ENCODE assay signal across 13 mouse cellular contexts in genomic region chr9:103168046-103168445, GRCm38 (mm10). TPM values are rescaled to one million over a fixed set of nuclear protein-coding genes. Genes with fewer than 3 reads are reported as not detected.
A peak's percentile ranks its signal among the peaks of the same experiment; 100 is the strongest.
DNase-seq lines count a peak whose midpoint lies in the region; ATAC-seq and TF ChIP-seq lines count a peak whose summit lies in the region.
"Had no signal": no experiment of that assay in that cellular context is flagged by ENCODE, and none has a peak within 500 bp of the region (broad histone marks: within the 10 kb centered on the region; RNA-seq: fewer than 3 reads in every experiment).

No protein-coding gene starts in this region.

- ATAC-seq in kidney, embryonic 15.5 days (replicated peaks; ENCODE audit: low FRiP score) = 0 out of 2 replicates have a peak, but pooled peaks have one; percentile 43
- peak; percentile 50; the same call in 1 of the 2 replicates for ATAC-seq in midbrain, postnatal 0 days (ENCODE audit: low FRiP score)
- no peak for ATAC-seq in midbrain, embryonic 14.5 days (ENCODE audit: low FRiP score, low TSS enrichment)
- ATAC-seq in hindbrain, embryonic 16.5 days = peak; percentile 67

- H3K4me1 ChIP-seq in kidney, embryonic 15.5 days = peaks cover 3% of the 10 kb centered on the region; the same call in 1 of the 2 replicates
- H3K4me1 ChIP-seq in midbrain, postnatal 0 days (ENCODE audit: insufficient read depth, low read length) = no peaks in the 10 kb centered on the region
- H3K4me1 ChIP-seq in midbrain, embryonic 14.5 days (ENCODE audit: control insufficient read depth, insufficient read depth, low read length) = no peaks in the 10 kb centered on the region
- H3K4me1 ChIP-seq in hindbrain, embryonic 16.5 days (ENCODE audit: control insufficient read depth, insufficient read depth, low read depth, low read length) = no peaks in the 10 kb centered on the region
- H3K4me1 ChIP-seq: liver, embryonic 15.5 days; megakaryocyte, embryonic 14.5 days had no signal

- no peak overlapping the region for H3K9ac ChIP-seq in kidney, embryonic 15.5 days
- no peak overlapping the region for H3K9ac ChIP-seq in midbrain, postnatal 0 days (replicated peaks; ENCODE audit: low read length, poor library complexity, severe bottlenecking)
- H3K9ac ChIP-seq in midbrain, embryonic 14.5 days (replicated peaks; ENCODE audit: low read length) = no peak overlapping the region
- no peak overlapping the region for H3K9ac ChIP-seq in hindbrain, embryonic 16.5 days (ENCODE audit: low read depth, low read length)
- H3K9ac ChIP-seq: liver, embryonic 15.5 days had no signal

- no peak overlapping the region for H3K27ac ChIP-seq in kidney, embryonic 15.5 days
- no peak overlapping the region for H3K27ac ChIP-seq in midbrain, postnatal 0 days (ENCODE audit: low read depth, low read length)
- H3K27ac ChIP-seq in midbrain, embryonic 14.5 days (replicated peaks; ENCODE audit: low read depth, low read length) = no peak overlapping the region
- H3K27ac ChIP-seq in hindbrain, embryonic 16.5 days (ENCODE audit: low read depth, low read length) = no peak overlapping the region
- H3K27ac ChIP-seq: heart, adult 2 months; liver, embryonic 15.5 days had no signal

- H3K27me3 ChIP-seq in kidney, embryonic 15.5 days = no peaks in the 10 kb centered on the region
- no peaks in the 10 kb centered on the region for H3K27me3 ChIP-seq in midbrain, postnatal 0 days (ENCODE audit: insufficient read depth, low read length)
- no peaks in the 10 kb centered on the region for H3K27me3 ChIP-seq in midbrain, embryonic 14.5 days (ENCODE audit: control insufficient read depth, insufficient read depth, low read length)
- no peaks in the 10 kb centered on the region for H3K27me3 ChIP-seq in hindbrain, embryonic 16.5 days (replicated peaks; ENCODE audit: control insufficient read depth, insufficient read depth, low read length)
- H3K27me3 ChIP-seq: liver, embryonic 15.5 days had no signal

- no peak for DNase-seq in kidney, adult 11 months
- peak; percentile 75 for DNase-seq in midbrain, postnatal 0 days (ENCODE audit: low spot score)
- no peak for DNase-seq in midbrain, embryonic 14.5 days
- DNase-seq in retina, postnatal 1 day = peak; percentile 29
- DNase-seq in spleen, adult 18-20 months = no peak
- no peak for DNase-seq in c-Kit-positive CD71-positive TER-119-positive erythroid progenitor cells, embryonic 14.5 days (ENCODE audit: low spot score)
- DNase-seq: adrenal gland, adult 2 months; heart, adult 2 months; layer of hippocampus, adult 9-11 months had no signal

- no peaks in the 10 kb centered on the region for H3K9me3 ChIP-seq in kidney, embryonic 15.5 days (replicated peaks)
- H3K9me3 ChIP-seq in midbrain, postnatal 0 days (ENCODE audit: low read length) = no peaks in the 10 kb centered on the region
- no peaks in the 10 kb centered on the region for H3K9me3 ChIP-seq in midbrain, embryonic 14.5 days (ENCODE audit: control insufficient read depth, low read length)
- no peaks in the 10 kb centered on the region for H3K9me3 ChIP-seq in hindbrain, embryonic 16.5 days (ENCODE audit: control insufficient read depth, low read length)
- H3K9me3 ChIP-seq: liver, embryonic 15.5 days; megakaryocyte, embryonic 14.5 days had no signal

- no peaks in the 10 kb centered on the region for H3K36me3 ChIP-seq in kidney, embryonic 15.5 days
- peaks cover 57% of the 10 kb centered on the region for H3K36me3 ChIP-seq in midbrain, postnatal 0 days (ENCODE audit: insufficient read depth, low read length)
- peaks cover 75% of the 10 kb centered on the region for H3K36me3 ChIP-seq in midbrain, embryonic 14.5 days (ENCODE audit: control insufficient read depth, insufficient read depth, low read length)
- H3K36me3 ChIP-seq in hindbrain, embryonic 16.5 days (ENCODE audit: control insufficient read depth, insufficient read depth, low read length) = peaks cover 30% of the 10 kb centered on the region
- H3K36me3 ChIP-seq: liver, embryonic 15.5 days had no signal

- no peak for TF ChIP-seq CTCF in midbrain, postnatal 0 days (IDR thresholded peaks at IDR 0.05)

- H3K4me2 ChIP-seq in kidney, embryonic 15.5 days = no peak overlapping the region
- no peak overlapping the region for H3K4me2 ChIP-seq in midbrain, postnatal 0 days (ENCODE audit: low read depth, low read length, poor library complexity, severe bottlenecking)
- no peak overlapping the region for H3K4me2 ChIP-seq in midbrain, embryonic 14.5 days (ENCODE audit: low read length)
- H3K4me2 ChIP-seq in hindbrain, embryonic 16.5 days (ENCODE audit: low read length) = no peak overlapping the region
- H3K4me2 ChIP-seq: liver, embryonic 15.5 days had no signal

- WGBS in kidney, embryonic 15.5 days = 80% methylated on average over 6 of the region's 6 CpGs
- WGBS in midbrain, postnatal 0 days = 71% methylated on average over 6 of the region's 6 CpGs
- WGBS in midbrain, embryonic 14.5 days = 70% methylated on average over 6 of the region's 6 CpGs
- 52% methylated on average over 6 of the region's 6 CpGs for WGBS in hindbrain, embryonic 16.5 days

- H3K4me3 ChIP-seq in kidney, embryonic 15.5 days (replicated peaks) = no peak overlapping the region
- no peak overlapping the region for H3K4me3 ChIP-seq in midbrain, postnatal 0 days (ENCODE audit: low read depth, low read length)
- no peak overlapping the region for H3K4me3 ChIP-seq in midbrain, embryonic 14.5 days (replicated peaks; ENCODE audit: low read depth, low read length)
- no peak overlapping the region for H3K4me3 ChIP-seq in hindbrain, embryonic 16.5 days (ENCODE audit: low read length)
- H3K4me3 ChIP-seq: heart, adult 2 months; liver, embryonic 15.5 days; megakaryocyte, embryonic 14.5 days had no signal

RNA-seq across cellular contexts. Expression of gene Srprb, which starts 33.9 kb away (rescaled TPM):
- 58.7 and 62.9 TPM in 2 replicates for polyA plus RNA-seq in kidney, embryonic 15.5 days (2015; fragmentation: Nextera tagmentation; extraction: Ambion mirVana)
- total RNA-seq in midbrain, postnatal 0 days (2014; rRNA removed) = 50.7 and 52.5 TPM in 2 replicates
- 44.5 and 49.7 TPM in 2 replicates for polyA plus RNA-seq in midbrain, postnatal 0 days (2015; fragmentation: Nextera tagmentation; extraction: Ambion mirVana)
- polyA plus RNA-seq in midbrain, embryonic 14.5 days (2014; fragmentation: Nextera tagmentation; extraction: Ambion mirVana) = 49.0 and 55.4 TPM in 2 replicates
- polyA plus RNA-seq in hindbrain, embryonic 16.5 days (2015; fragmentation: Nextera tagmentation; extraction: Ambion mirVana) = 63.8 and 67.7 TPM in 2 replicates

RNA-seq across cellular contexts. Expression of gene Rab6b, which starts 56.5 kb away (rescaled TPM):
- 5.2 and 5.3 TPM in 2 replicates for polyA plus RNA-seq in kidney, embryonic 15.5 days (2015; fragmentation: Nextera tagmentation; extraction: Ambion mirVana)
- total RNA-seq in midbrain, postnatal 0 days (2014; rRNA removed) = 228 and 249 TPM in 2 replicates
- 157 and 162 TPM in 2 replicates for polyA plus RNA-seq in midbrain, postnatal 0 days (2015; fragmentation: Nextera tagmentation; extraction: Ambion mirVana)
- 64.2 and 93.4 TPM in 2 replicates for polyA plus RNA-seq in midbrain, embryonic 14.5 days (2014; fragmentation: Nextera tagmentation; extraction: Ambion mirVana)
- 137 and 140 TPM in 2 replicates for polyA plus RNA-seq in hindbrain, embryonic 16.5 days (2015; fragmentation: Nextera tagmentation; extraction: Ambion mirVana)

Comparison
In these comparisons a context has a peak if more than half of its experiments do, and no peak if none do; other contexts are left out.
1. DNase-seq: peak in midbrain, postnatal 0 days (single experiment) and retina, postnatal 1 day (single experiment); none in kidney, adult 11 months (single experiment), midbrain, embryonic 14.5 days (single experiment), spleen, adult 18-20 months (0 of 2) and c-Kit-positive CD71-positive TER-119-positive erythroid progenitor cells, embryonic 14.5 days (single experiment).
2. RNA of gene Rab6b, which starts 56.5 kb away (polyA plus RNA-seq): 157 to 162 TPM in midbrain, postnatal 0 days, 137 to 140 TPM in hindbrain, embryonic 16.5 days and 64.2 to 93.4 TPM in midbrain, embryonic 14.5 days; 5.2 to 5.3 TPM in kidney, embryonic 15.5 days; every median in the first group is over 10 times any median in the second.